Mouse (Mus musculus) embryo, embryonic 11.5 days (tissue): ENCODE results near the gene Minpp1.

Experiments used
- DNase-seq: peaks from one replicate; pipeline ENCODE4 v3.0.0-alpha.2; 2012; ENCODE audit warnings: low read depth, low spot score

The Minpp1 gene

GRCm38 (mm10) chr19:32527139-32527538 is 41.6 kb downstream of the Minpp1 start:
- DNase-seq = no peak

- no peak for DNase-seq
Observed at GRCm38 (mm10) chr19:32528723-32529122, 43.2 kb downstream of the Minpp1 start.

- no peak for DNase-seq
Observed at GRCm38 (mm10) chr19:32529252-32529942, 43.8 kb downstream of the Minpp1 start.

GRCm38 (mm10) chr19:32530296-32530695 is 44.7 kb downstream of the Minpp1 start:
- DNase-seq = no peak

- no peak for DNase-seq
Observed at GRCm38 (mm10) chr19:32532331-32532730, 46.8 kb downstream of the Minpp1 start.

- no peak for DNase-seq
Observed at GRCm38 (mm10) chr19:32532737-32533505, 47.4 kb downstream of the Minpp1 start.

- no peak for DNase-seq
Observed at GRCm38 (mm10) chr19:32534887-32535286, 49.3 kb downstream of the Minpp1 start.

- DNase-seq = no peak
Observed at GRCm38 (mm10) chr19:32542784-32543490, 57.4 kb downstream of the Minpp1 start.

GRCm38 (mm10) chr19:32547396-32547795 is 61.8 kb downstream of the Minpp1 start:
- no peak for DNase-seq

- no peak for DNase-seq
Observed at GRCm38 (mm10) chr19:32548202-32548601, 62.6 kb downstream of the Minpp1 start.

GRCm38 (mm10) chr19:32550446-32550845 is 64.9 kb downstream of the Minpp1 start:
- DNase-seq = no peak

GRCm38 (mm10) chr19:32551442-32551841 is 65.9 kb downstream of the Minpp1 start:
- no peak for DNase-seq

GRCm38 (mm10) chr19:32552106-32552505 is 66.5 kb downstream of the Minpp1 start:
- no peak for DNase-seq

GRCm38 (mm10) chr19:32553310-32553709 is 67.7 kb downstream of the Minpp1 start:
- no peak for DNase-seq

GRCm38 (mm10) chr19:32555257-32555656 is 69.7 kb downstream of the Minpp1 start:
- no peak for DNase-seq
